Mouse (Mus musculus) kidney, postnatal 36 days (tissue): ENCODE results near the gene Ppp1r13b.

Source experiments
- DNase-seq, 2 experiments: peaks; one replicate each; pipeline ENCODE4 v3.0.0; 2021 to 2022; ENCODE audit warnings: mixed read lengths in 2 of 2

Gene Ppp1r13b

GRCm38 (mm10) chr12:111820708-111821107, 87.2 kb downstream of the Ppp1r13b start:
- no peak for DNase-seq

GRCm38 (mm10) chr12:111819936-111820335, 88.0 kb downstream of the Ppp1r13b start:
- peak; percentile 72 to 80 for DNase-seq

GRCm38 (mm10) chr12:111817991-111818390, 89.9 kb downstream of the Ppp1r13b start:
- DNase-seq = no peak

GRCm38 (mm10) chr12:111816967-111817366, 90.9 kb downstream of the Ppp1r13b start:
- peak; percentile 46 to 51 for DNase-seq

- peak in 1 of 2 experiments; percentile 57 for DNase-seq
Observed at GRCm38 (mm10) chr12:111816528-111816927, 91.4 kb downstream of the Ppp1r13b start.

GRCm38 (mm10) chr12:111814769-111815762, 92.8 kb downstream of the Ppp1r13b start:
- DNase-seq = peak; percentile 63 to 68

GRCm38 (mm10) chr12:111813766-111814617, 93.9 kb downstream of the Ppp1r13b start, which contains the start of the genes Xrcc3 and Zfyve21:
Xrcc3 (minus strand) TSS chr12:111813873.
Zfyve21 (plus strand) TSS chr12:111814170.
- peak; percentile 96 to 99 for DNase-seq

GRCm38 (mm10) chr12:111813111-111813765, 94.7 kb downstream of the Ppp1r13b start:
- DNase-seq = peak in 1 of 2 experiments; percentile 43

GRCm38 (mm10) chr12:111812611-111813010, 95.3 kb downstream of the Ppp1r13b start:
- DNase-seq = peak in 1 of 2 experiments; percentile 30

- no peak for DNase-seq
Observed at GRCm38 (mm10) chr12:111812075-111812474, 95.8 kb downstream of the Ppp1r13b start.

- peak; percentile 84 to 89 for DNase-seq
Observed at GRCm38 (mm10) chr12:111809762-111810161, 98.1 kb downstream of the Ppp1r13b start.

GRCm38 (mm10) chr12:111808775-111809174, 99.1 kb downstream of the Ppp1r13b start:
- no peak for DNase-seq

- no peak for DNase-seq
Observed at GRCm38 (mm10) chr12:111803538-111803937, 104.4 kb downstream of the Ppp1r13b start.

- peak; percentile 52 to 56 for DNase-seq
Observed at GRCm38 (mm10) chr12:111800459-111801183, 107.3 kb downstream of the Ppp1r13b start.

- no peak for DNase-seq
Observed at GRCm38 (mm10) chr12:111798493-111798892, 109.4 kb downstream of the Ppp1r13b start.

GRCm38 (mm10) chr12:111797251-111797650, 110.7 kb downstream of the Ppp1r13b start:
- no peak for DNase-seq

GRCm38 (mm10) chr12:111795180-111795895, 112.6 kb downstream of the Ppp1r13b start:
- DNase-seq = peak; percentile 68 to 75

- no peak for DNase-seq
Observed at GRCm38 (mm10) chr12:111794526-111795179, 113.3 kb downstream of the Ppp1r13b start.

GRCm38 (mm10) chr12:111794102-111794501, 113.8 kb downstream of the Ppp1r13b start:
- DNase-seq = peak; percentile 86 to 87

GRCm38 (mm10) chr12:111791474-111792104, 116.3 kb downstream of the Ppp1r13b start:
- DNase-seq = no peak
